21 mouse cellular contexts compared by ENCODE assay signal in genomic region chr7:30044354-30044753, GRCm38 (mm10). TPM values are rescaled to one million over a fixed set of nuclear protein-coding genes. Genes with fewer than 3 reads are reported as not detected.
"Had no signal": no experiment of that assay in that cellular context is flagged by ENCODE, and none has a peak within 500 bp of the region (broad histone marks: within the 10 kb centered on the region; RNA-seq: fewer than 3 reads in every experiment).

No protein-coding gene starts in this region.

- H3K27me3 ChIP-seq: liver, embryonic 13.5 days; lung, embryonic 15.5 days; neural tube, embryonic 13.5 days; stomach, embryonic 15.5 days had no signal

- H3K9ac ChIP-seq: liver, embryonic 13.5 days; liver, postnatal 0 days; lung, embryonic 15.5 days; neural tube, embryonic 13.5 days; stomach, embryonic 15.5 days had no signal

- H3K9me3 ChIP-seq: liver, embryonic 13.5 days; lung, embryonic 15.5 days; midbrain, embryonic 10.5 days; neural tube, embryonic 13.5 days; stomach, embryonic 15.5 days had no signal

- H3K27ac ChIP-seq: left cerebral cortex, adult 2 months; liver, embryonic 13.5 days; lung, embryonic 15.5 days; midbrain, embryonic 10.5 days; neural tube, embryonic 13.5 days; stomach, embryonic 15.5 days had no signal

- DNase-seq: kidney, postnatal 25 days; liver; liver, embryonic 13.5 days; liver, postnatal 0 days; lung, postnatal 14 days; midbrain, embryonic 14.5 days; retina, postnatal 1 day; right cerebral cortex, postnatal 4 days; spleen, adult 18-20 months; thymus, adult 2 months; thymus, postnatal 36 days had no signal

- ATAC-seq: inflammation-experienced regulatory T-cells, adult 6 months; intestine, postnatal 0 days; liver, postnatal 0 days had no signal

- H3K4me2 ChIP-seq: liver, embryonic 13.5 days; lung, embryonic 15.5 days; neural tube, embryonic 13.5 days; stomach, embryonic 15.5 days had no signal

- H3K4me1 ChIP-seq: liver, embryonic 13.5 days; lung, embryonic 15.5 days; midbrain, embryonic 10.5 days; neural tube, embryonic 13.5 days; stomach, embryonic 15.5 days had no signal

- H3K4me3 ChIP-seq: left cerebral cortex, adult 2 months; liver, embryonic 13.5 days; lung, embryonic 15.5 days; midbrain, embryonic 10.5 days; neural tube, embryonic 13.5 days; stomach, embryonic 15.5 days had no signal

- H3K36me3 ChIP-seq: liver, embryonic 13.5 days; lung, embryonic 15.5 days; stomach, embryonic 15.5 days had no signal

RNA-seq across cellular contexts. Expression of gene Gm26920, which starts 45.9 kb away (rescaled TPM):
- total RNA-seq: megakaryocyte, adult 5-6 weeks; monocyte, adult 5-6 weeks had no signal
- polyA plus RNA-seq: intestine, postnatal 0 days; liver, embryonic 13.5 days; liver, postnatal 0 days; testis, adult 2 months; thymus, adult 2 months had no signal

RNA-seq across cellular contexts. Expression of gene Zfp566, which starts 46.0 kb away (rescaled TPM):
- total RNA-seq: monocyte, adult 5-6 weeks had no signal
